Mouse (Mus musculus) heart, postnatal 0 days (tissue): ENCODE data around the gene C2cd2. TPM values are rescaled to one million over a fixed set of nuclear protein-coding genes. Genes with fewer than 3 reads are reported as not detected.

Source experiments
- ATAC-seq: fragments of 200-750 bp; cut with Nextera tagmentation; 2 replicates; pipeline ENCODE4 v1.8.0; 2017; ENCODE audit warnings: low read depth, moderate number of reproducible peaks, moderate library complexity; ENCODE audit not compliant: insufficient read depth
- DNase-seq: peaks from one replicate; pipeline ENCODE4 v3.0.0-alpha.2; 2016; ENCODE audit warnings: low spot score
- H3K27ac ChIP-seq: fragments of 300-500 bp; sonication (generic); 2 replicates; pipeline ENCODE4 v1.5.1; 2014; ENCODE audit warnings: low read depth, mild to moderate bottlenecking
- H3K27me3 ChIP-seq: fragments of 300-500 bp; sonication (generic); 2 replicates; pipeline ENCODE4 v1.6.1; 2014; ENCODE audit warnings: low read length, mixed read lengths; ENCODE audit not compliant: control insufficient read depth, insufficient read depth
- H3K36me3 ChIP-seq: fragments of 300-500 bp; sonication (generic); replicated peaks from 2 replicates; pipeline ENCODE4 v1.6.1; 2014; ENCODE audit warnings: low read length, mixed read lengths; ENCODE audit not compliant: control insufficient read depth, insufficient read depth
- H3K4me1 ChIP-seq: fragments of 300-500 bp; sonication (generic); 2 replicates; pipeline ENCODE4 v1.6.1; 2014; ENCODE audit warnings: antibody characterized with exemption; ENCODE audit not compliant: control insufficient read depth, insufficient read depth
- H3K4me2 ChIP-seq: fragments of 300-500 bp; sonication (generic); 2 replicates; pipeline ENCODE4 v1.6.1; 2014; ENCODE audit warnings: low read depth, mild to moderate bottlenecking, low read length, moderate library complexity
- H3K4me3 ChIP-seq: fragments of 300-500 bp; sonication (generic); 2 replicates; pipeline ENCODE4 v1.5.1; 2014; ENCODE audit warnings: low read depth, low read length
- H3K9ac ChIP-seq: fragments of 300-500 bp; sonication (generic); replicated peaks from 2 replicates; pipeline ENCODE4 v1.6.1; 2014; ENCODE audit warnings: low read depth, low read length, mixed read lengths
- H3K9me3 ChIP-seq: fragments of 300-500 bp; sonication (generic); replicated peaks from 2 replicates; pipeline ENCODE4 v1.6.1; 2016; ENCODE audit warnings: low read length; ENCODE audit not compliant: control insufficient read depth
- CTCF ChIP-seq: IDR thresholded peaks from 2 replicates; pipeline ENCODE4 v1.5.1; 2016; ENCODE audit warnings: antibody characterized with exemption, control low read depth, low read depth
- EP300 ChIP-seq: IDR thresholded peaks from 2 replicates; pipeline ENCODE4 v1.6.1; 2016; ENCODE audit warnings: antibody characterized with exemption, low read depth
- WGBS: fragments of 180-500 bp; shearing (Covaris S2); extraction: QIAGEN DNeasy Blood & Tissue Kit; methylation state at CpG from one replicate; pipeline ENCODE4 v1.1.7; 2014; 5-methylcytosine and 5-hydroxymethylcytosine counted together
- polyA plus RNA-seq: library from polyadenylated mRNA; unstranded; fragments of >200 nt; fragmentation: Nextera tagmentation; extraction: Ambion mirVana; gene quantifications from 2 replicates; pipeline ENCODE4 v1.2.1, GENCODE M21; 2015
- total RNA-seq: library from RNA; depleted of rRNA; stranded (reverse); fragments of >200 nt; gene quantifications from 2 replicates; pipeline ENCODE4 v1.2.3, GENCODE M21; 2014; ENCODE audit warnings: low replicate concordance

C2cd2 gene
- total and polyA plus RNA-seq, 2 experiments from 2014 or later: 9.2 to 12.7 TPM

DNA sequence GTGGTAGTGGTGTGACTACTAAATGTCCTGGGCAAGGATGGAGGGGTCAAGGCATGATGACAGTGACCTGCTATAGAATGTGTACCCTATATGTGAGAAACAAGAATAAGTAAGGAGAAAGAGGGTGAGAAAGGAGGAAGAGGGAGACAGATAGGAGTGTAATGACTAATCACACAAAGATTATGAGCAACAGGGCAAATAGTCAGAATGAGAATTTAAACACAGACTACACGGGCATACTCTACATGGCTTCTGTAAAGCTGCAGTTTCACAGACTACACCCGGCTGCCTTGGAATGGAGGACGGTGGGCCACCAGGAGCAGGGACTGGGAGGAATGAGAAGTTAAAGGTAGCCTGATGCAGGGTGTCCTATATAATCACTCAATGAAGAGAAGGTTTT, 84.9 kb downstream of the C2cd2 start:
- ATAC-seq: no peak
- Histone ChIP-seq H3K4me3 (no peak overlapping the region), H3K4me1 (no peaks in the 10 kb centered on the region), H3K36me3 (peaks cover 26% of the 10 kb centered on the region), H3K9ac (no peak overlapping the region), H3K27me3 (no peaks in the 10 kb centered on the region), H3K9me3 (no peaks in the 10 kb centered on the region), H3K4me2 (no peak overlapping the region), H3K27ac (no peak overlapping the region)
- no peak for DNase-seq
- TF ChIP-seq CTCF (no peak), EP300 (no peak)
- 93% methylated on average over 3 of the region's 3 CpGs for WGBS

- Histone ChIP-seq H3K4me2 (no peak overlapping the region), H3K36me3 (peaks cover 21% of the 10 kb centered on the region), H3K27ac (no peak overlapping the region), H3K4me3 (no peak overlapping the region), H3K9ac (no peak overlapping the region), H3K9me3 (no peaks in the 10 kb centered on the region), H3K4me1 (no peaks in the 10 kb centered on the region), H3K27me3 (no peaks in the 10 kb centered on the region)
- DNase-seq (no peak), ATAC-seq (no peak)
- 74% methylated on average over 4 of the region's 4 CpGs for WGBS
- no peak for TF ChIP-seq CTCF
- TF ChIP-seq EP300: no peak
These were observed 87.3 kb downstream of the C2cd2 start for GRCm38 (mm10) chr16:97875101-97875500.

GRCm38 (mm10) chr16:97874376-97874775, 88.0 kb downstream of the C2cd2 start:
- WGBS: 28% methylated on average over 1 of the region's 1 CpGs
- TF ChIP-seq CTCF (no peak), EP300 (no peak)
- H3K9me3 ChIP-seq: no peaks in the 10 kb centered on the region
- DNase-seq: no peak
- ATAC-seq: no peak
- H3K4me3 ChIP-seq: no peak overlapping the region
- no peak overlapping the region for H3K27ac ChIP-seq
- H3K36me3 ChIP-seq: peaks cover 27% of the 10 kb centered on the region
- no peaks in the 10 kb centered on the region for H3K4me1 ChIP-seq
- no peak overlapping the region for H3K4me2 ChIP-seq
- H3K27me3 ChIP-seq: no peaks in the 10 kb centered on the region
- no peak overlapping the region for H3K9ac ChIP-seq

DNA sequence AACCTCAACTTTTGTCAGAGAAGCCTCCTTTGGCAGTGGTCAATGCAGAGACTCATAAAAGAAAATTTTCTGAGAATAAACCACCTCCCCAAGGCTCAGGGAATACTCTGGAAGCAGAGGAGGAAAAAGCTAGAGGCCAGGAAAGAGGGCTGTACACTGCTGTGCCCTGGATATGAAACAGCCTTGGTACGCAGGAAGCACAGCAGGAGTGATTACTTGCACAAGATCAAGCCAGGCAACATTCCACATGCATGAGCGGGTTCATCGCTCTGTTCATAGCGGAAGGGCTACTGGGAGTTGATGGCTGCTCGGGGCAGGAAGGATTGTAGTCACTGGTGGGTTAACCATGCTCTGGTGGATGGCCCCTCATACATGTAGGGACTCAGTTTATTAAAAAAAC, 89.7 kb downstream of the C2cd2 start:
- WGBS: 85% methylated on average over 5 of the region's 5 CpGs
- H3K27me3 ChIP-seq: no peaks in the 10 kb centered on the region
- no peaks in the 10 kb centered on the region for H3K4me1 ChIP-seq
- no peak for DNase-seq
- H3K27ac ChIP-seq: no peak overlapping the region
- no peak for ATAC-seq
- no peak overlapping the region for H3K9ac ChIP-seq
- no peak overlapping the region for H3K4me3 ChIP-seq
- TF ChIP-seq CTCF: no peak
- no peak for TF ChIP-seq EP300
- H3K36me3 ChIP-seq: peaks cover 43% of the 10 kb centered on the region
- H3K4me2 ChIP-seq: no peak overlapping the region
- no peaks in the 10 kb centered on the region for H3K9me3 ChIP-seq

DNA sequence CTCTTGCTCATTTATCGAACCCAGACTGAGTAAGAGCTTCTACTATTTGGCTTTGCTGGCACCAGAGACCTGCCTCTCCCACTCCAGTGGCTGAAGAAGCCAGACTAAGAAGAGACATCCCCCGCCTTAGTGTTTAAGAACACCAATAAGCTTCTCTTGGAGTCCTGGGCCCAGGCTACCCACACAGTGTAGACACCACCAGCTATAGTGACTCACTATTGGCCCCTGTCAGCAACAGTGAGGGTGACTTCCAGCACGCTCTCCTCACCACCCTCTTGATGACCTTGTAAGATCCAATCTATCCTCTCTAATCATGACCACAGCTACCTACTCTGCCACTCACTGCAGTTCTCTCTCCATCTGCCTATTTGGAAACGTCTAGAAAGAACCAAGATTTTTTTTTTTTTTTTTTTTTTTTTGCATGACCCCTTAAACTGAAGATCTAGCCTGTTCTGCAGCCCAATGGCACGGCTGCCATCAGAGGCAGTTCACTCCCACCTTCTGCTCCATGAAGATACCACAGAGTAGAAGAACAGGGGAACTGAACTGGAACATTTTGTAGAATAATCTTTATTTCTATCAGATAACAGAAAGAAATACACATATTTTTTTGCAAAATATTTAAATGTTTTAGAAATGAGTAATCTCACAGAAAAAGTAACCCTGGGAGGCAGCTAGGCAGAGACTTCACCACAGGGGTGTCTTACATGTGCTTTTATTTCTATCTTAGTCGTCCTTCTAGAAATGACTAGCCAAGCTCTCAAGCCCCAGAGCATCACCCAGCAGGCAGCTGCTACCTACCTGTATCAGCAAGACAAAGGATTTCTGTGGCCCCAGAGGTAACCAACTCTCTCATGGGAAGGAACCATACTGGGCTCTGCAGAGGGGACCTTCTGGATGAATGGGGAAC, 93.0 kb downstream of the C2cd2 start:
- Histone ChIP-seq H3K9me3 (no peaks in the 10 kb centered on the region), H3K4me1 (no peaks in the 10 kb centered on the region), H3K4me2 (no peak overlapping the region), H3K9ac (no peak overlapping the region), H3K4me3 (no peak overlapping the region), H3K36me3 (peaks cover 53% of the 10 kb centered on the region), H3K27ac (no peak overlapping the region), H3K27me3 (no peaks in the 10 kb centered on the region)
- WGBS: 70% methylated on average over 6 of the region's 6 CpGs
- TF ChIP-seq EP300 (no peak), CTCF (no peak)
- ATAC-seq: no peak
- DNase-seq: no peak

DNA sequence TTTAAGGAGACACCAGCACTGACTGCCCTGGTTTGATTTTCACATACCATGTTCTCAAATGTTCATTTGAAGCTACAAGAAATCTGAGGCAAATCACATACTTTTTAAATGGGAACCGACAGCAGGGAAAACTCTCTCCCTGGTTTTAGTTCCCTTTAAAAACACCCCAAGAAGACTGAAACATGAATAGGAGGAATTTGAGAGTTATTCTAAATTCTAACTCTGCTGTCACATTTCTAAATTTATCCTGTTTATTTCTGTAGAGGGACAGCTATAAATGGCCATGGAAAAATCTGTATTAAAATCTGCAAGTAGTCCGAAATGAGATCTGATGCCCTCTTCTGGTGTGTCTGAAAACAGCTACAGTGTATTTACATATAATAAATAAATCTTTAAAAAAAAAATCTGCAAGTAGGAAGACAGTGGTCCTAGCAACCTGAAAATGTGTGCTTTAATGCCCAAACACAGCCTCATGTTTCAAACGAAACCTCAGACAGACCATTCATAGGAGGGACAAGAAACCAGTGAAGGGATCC, 98.4 kb downstream of the C2cd2 start:
- no peak for ATAC-seq
- no peak overlapping the region for H3K9ac ChIP-seq
- H3K4me3 ChIP-seq: no peak overlapping the region
- H3K27ac ChIP-seq: no peak overlapping the region
- no peaks in the 10 kb centered on the region for H3K27me3 ChIP-seq
- peaks cover 68% of the 10 kb centered on the region for H3K36me3 ChIP-seq
- DNase-seq: no peak
- TF ChIP-seq CTCF (no peak), EP300 (no peak)
- H3K9me3 ChIP-seq: no peaks in the 10 kb centered on the region
- no peak overlapping the region for H3K4me2 ChIP-seq
- no peaks in the 10 kb centered on the region for H3K4me1 ChIP-seq
- 78% methylated on average over 3 of the region's 3 CpGs for WGBS
